Mouse (Mus musculus) liver, embryonic 14.5 days (tissue): ENCODE measurements around the gene Gng5.

Source experiments
- CTCF ChIP-seq: IDR thresholded peaks from 2 replicates; pipeline ENCODE4 v1.5.1; 2016; ENCODE audit warnings: antibody characterized with exemption, low read depth, control low read depth
- EP300 ChIP-seq: IDR thresholded peaks from 2 replicates; pipeline ENCODE4 v1.6.1; 2016; ENCODE audit warnings: antibody characterized with exemption, low read depth

DNA sequence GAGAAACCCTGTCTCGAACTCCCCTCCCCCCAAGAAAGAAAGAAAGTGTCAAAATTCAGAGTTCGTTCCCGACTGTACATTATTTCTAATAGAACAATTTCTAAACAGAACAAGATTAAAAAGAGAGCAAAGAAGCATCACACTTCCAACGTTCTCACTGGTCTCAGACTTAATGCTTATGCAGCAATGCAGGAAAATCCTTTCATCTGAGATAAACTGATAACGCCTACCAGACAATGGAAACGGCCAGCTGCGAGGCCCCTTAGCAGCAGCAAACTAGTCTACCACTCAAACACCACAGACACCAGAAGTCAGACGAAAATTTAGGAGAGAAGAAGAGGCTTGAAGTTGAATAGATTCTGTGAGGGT, 22.0 kb downstream of the Gng5 start:
- TF ChIP-seq CTCF (no peak), EP300 (no peak)
